Comparison of ENCODE assay signal across 9 mouse cellular contexts in the genomic region with DNA sequence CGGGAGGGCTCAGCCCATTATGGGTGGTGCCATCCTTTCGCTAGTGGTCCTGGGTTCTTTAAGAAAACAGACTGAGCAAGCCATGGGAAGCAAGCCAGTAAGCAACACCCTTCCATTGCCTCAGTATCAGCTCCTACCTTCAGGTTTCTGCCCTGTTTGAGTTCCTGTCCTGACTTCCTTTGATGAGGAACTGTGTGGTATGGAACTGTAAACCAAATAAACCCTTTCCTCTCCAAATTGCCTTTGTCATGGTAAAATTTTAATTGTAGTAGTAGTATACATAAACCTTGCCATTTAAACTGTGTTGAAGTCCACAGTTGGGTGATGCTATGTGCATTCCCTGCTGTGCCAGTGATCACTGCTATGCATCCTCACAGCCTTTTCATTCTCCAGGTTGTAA. TPM values are rescaled to one million over a fixed set of nuclear protein-coding genes. Genes with fewer than 3 reads are reported as not detected.
DNase-seq lines count a peak whose midpoint lies in the region; ATAC-seq lines count a peak whose summit lies in the region.
"Had no signal": no experiment of that assay in that cellular context is flagged by ENCODE, and none has a peak within 500 bp of the region (broad histone marks: within the 10 kb centered on the region; RNA-seq: fewer than 3 reads in every experiment).

No protein-coding gene starts in this region.

- H3K4me1 ChIP-seq in megakaryocyte, embryonic 14.5 days = peaks cover 56% of the 10 kb centered on the region
- peaks cover 65% of the 10 kb centered on the region for H3K4me1 ChIP-seq in liver, embryonic 12.5 days

- no peaks in the 10 kb centered on the region for H3K27me3 ChIP-seq in megakaryocyte, embryonic 14.5 days (replicated peaks)
- H3K27me3 ChIP-seq in liver, embryonic 12.5 days (replicated peaks) = no peaks in the 10 kb centered on the region

- intact Hi-C loops in left cerebral cortex, postnatal 14 days (cut with DNase I) = loop anchor here (5.0 kb wide), 1 partner anchor 60 kb away; no protein-coding TSS in a partner anchor

- no peak overlapping the region for H3K9ac ChIP-seq in liver, embryonic 12.5 days

- peak overlapping the region; percentile 84 for H3K4me2 ChIP-seq in liver, embryonic 12.5 days

- peak overlapping the region; percentile 96 for H3K4me3 ChIP-seq in megakaryocyte, embryonic 14.5 days (replicated peaks)
- 0 out of 2 replicates have a peak overlapping the region, but pooled peaks have one; percentile 96 for H3K4me3 ChIP-seq in liver, embryonic 12.5 days

- 45% methylated on average over 2 of the region's 2 CpGs for WGBS in liver, embryonic 12.5 days (ENCODE audit: insufficient replicate concordance)

- ATAC-seq in megakaryocyte, adult 5-6 weeks (ENCODE audit: poor library complexity, severe bottlenecking) = no peak
- ATAC-seq in liver, embryonic 12.5 days = no peak

- no peak overlapping the region for H3K27ac ChIP-seq in liver, embryonic 12.5 days

- H3K9me3 ChIP-seq in megakaryocyte, embryonic 14.5 days = no peaks in the 10 kb centered on the region
- H3K9me3 ChIP-seq in liver, embryonic 12.5 days (replicated peaks) = no peaks in the 10 kb centered on the region

- peak; percentile 80 for DNase-seq in heart, adult 11 months
- no peak for DNase-seq in heart, adult 9 months (ENCODE audit: low spot score in 2 of 2)
- no peak for DNase-seq in ovary, postnatal 10 days (ENCODE audit: low spot score)
- DNase-seq in spleen, adult 12 weeks (ENCODE audit: low spot score) = no peak
- no peak for DNase-seq in left cerebral cortex, postnatal 14 days (ENCODE audit: low spot score in 2 of 2)
- DNase-seq: gastrocnemius, postnatal 14 days had no signal

- no peaks in the 10 kb centered on the region for H3K36me3 ChIP-seq in megakaryocyte, embryonic 14.5 days (replicated peaks; ENCODE audit: low read length)
- H3K36me3 ChIP-seq in liver, embryonic 12.5 days = no peaks in the 10 kb centered on the region

RNA-seq across cellular contexts. Expression of a gene that starts 2.5 kb away (rescaled TPM):
- 0.97 and 1.0 TPM in 2 replicates for polyA plus RNA-seq in megakaryocyte, embryonic 14.5 days (2012; ENCODE audit: insufficient read depth, low replicate concordance)
- 53.0 and 63.4 TPM in 2 replicates for total RNA-seq in megakaryocyte, adult 5-6 weeks (2015)
- total RNA-seq in megakaryocyte, adult 5-6 weeks (2017) = 65.0 and 75.9 TPM in 2 replicates
- polyA plus RNA-seq in liver, embryonic 12.5 days (2016; fragmentation: Nextera tagmentation; extraction: Ambion mirVana) = 14.3 and 14.4 TPM in 2 replicates
- 10 to 100 TPM; 91.6 to 95.2 TPM for total RNA-seq in left cerebral cortex, postnatal 14 days (2021)
